Mouse (Mus musculus) embryonic fibroblast, embryonic 13.5 days (primary cell): ENCODE measurements around the gene Mmp19.

Source experiments
- CTCF ChIP-seq: IDR thresholded peaks from 2 replicates; pipeline ENCODE4 v1.5.1; 2011; ENCODE audit warnings: mild to moderate bottlenecking, control low read depth, low read length, moderate library complexity, borderline replicate concordance; ENCODE audit not compliant: insufficient read depth
- POLR2A ChIP-seq: IDR thresholded peaks from 2 replicates; pipeline ENCODE4 v1.6.1; 2011; ENCODE audit warnings: low read depth, mild to moderate bottlenecking, control low read depth, low read length, moderate library complexity

DNA sequence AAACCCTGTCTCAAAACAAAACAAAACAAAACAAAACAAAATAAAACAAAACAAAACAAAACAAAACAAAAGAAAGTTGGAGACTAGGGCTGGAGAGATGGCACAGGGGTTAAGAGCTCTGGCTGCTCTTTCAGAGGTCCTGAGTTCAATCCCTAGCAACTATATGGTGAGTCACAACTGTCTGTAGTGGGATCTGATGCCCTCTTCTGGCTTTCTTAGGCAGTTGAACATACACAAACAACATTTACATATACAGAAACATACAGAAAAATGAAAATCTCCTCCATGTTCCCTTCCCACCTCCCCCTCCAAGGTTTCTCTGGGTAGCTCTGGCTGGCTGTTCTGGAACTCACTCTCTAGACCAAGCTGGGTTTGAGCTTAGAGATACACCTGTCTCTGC, 1.3 kb downstream of the Mmp19 start:
- TF ChIP-seq POLR2A: no peak
- no peak for TF ChIP-seq CTCF
